Mouse (Mus musculus): Measurements from ENCODE around the gene Sel1l3.

Sel1l3 gene

GRCm38 (mm10) chr5:53213711-53214352, at the start of gene Sel1l3:
Sel1l3 (minus strand) TSS chr5:53213927.
- no peak for DNase-seq (ENCODE audit: low read depth in 2 of 2, low spot score in 2 of 2)

- DNase-seq (ENCODE audit: low read depth in 2 of 2, low spot score in 2 of 2): no peak
These were observed 48.3 kb upstream of the Sel1l3 start for GRCm38 (mm10) chr5:53261999-53262398.

GRCm38 (mm10) chr5:53259894-53260293, 46.2 kb upstream of the Sel1l3 start:
- DNase-seq (ENCODE audit: low read depth in 2 of 2, low spot score in 2 of 2): no peak

GRCm38 (mm10) chr5:53258038-53258786, 44.5 kb upstream of the Sel1l3 start:
- DNase-seq (ENCODE audit: low read depth in 2 of 2, low spot score in 2 of 2): peak; percentile 10 to 11

- DNase-seq (ENCODE audit: low read depth in 2 of 2, low spot score in 2 of 2): no peak
These were observed 41.1 kb upstream of the Sel1l3 start for GRCm38 (mm10) chr5:53254821-53255220.

- no peak for DNase-seq (ENCODE audit: low read depth in 2 of 2, low spot score in 2 of 2)
These were observed 40.4 kb upstream of the Sel1l3 start for GRCm38 (mm10) chr5:53254154-53254553.

GRCm38 (mm10) chr5:53249431-53250061, 35.8 kb upstream of the Sel1l3 start:
- DNase-seq (ENCODE audit: low read depth in 2 of 2, low spot score in 2 of 2): no peak

- DNase-seq (ENCODE audit: low read depth in 2 of 2, low spot score in 2 of 2): no peak
These were observed 34.8 kb upstream of the Sel1l3 start for GRCm38 (mm10) chr5:53248499-53248898.

GRCm38 (mm10) chr5:53243933-53244332, 30.2 kb upstream of the Sel1l3 start:
- no peak for DNase-seq (ENCODE audit: low read depth in 2 of 2, low spot score in 2 of 2)

- no peak for DNase-seq (ENCODE audit: low read depth in 2 of 2, low spot score in 2 of 2)
These were observed 29.3 kb upstream of the Sel1l3 start for GRCm38 (mm10) chr5:53242865-53243499.

- no peak for DNase-seq (ENCODE audit: low read depth in 2 of 2, low spot score in 2 of 2)
These were observed 28.2 kb upstream of the Sel1l3 start for GRCm38 (mm10) chr5:53241963-53242362.

GRCm38 (mm10) chr5:53241109-53241508, 27.4 kb upstream of the Sel1l3 start:
- DNase-seq (ENCODE audit: low read depth in 2 of 2, low spot score in 2 of 2): no peak

GRCm38 (mm10) chr5:53239831-53240440, 26.2 kb upstream of the Sel1l3 start:
- no peak for DNase-seq (ENCODE audit: low read depth in 2 of 2, low spot score in 2 of 2)

- DNase-seq (ENCODE audit: low read depth in 2 of 2, low spot score in 2 of 2): no peak
These were observed 25.5 kb upstream of the Sel1l3 start for GRCm38 (mm10) chr5:53239189-53239588.

GRCm38 (mm10) chr5:53238761-53239160, 25.0 kb upstream of the Sel1l3 start:
- DNase-seq (ENCODE audit: low read depth in 2 of 2, low spot score in 2 of 2): no peak

GRCm38 (mm10) chr5:53236749-53237148, 23.0 kb upstream of the Sel1l3 start:
- no peak for DNase-seq (ENCODE audit: low read depth in 2 of 2, low spot score in 2 of 2)

- DNase-seq (ENCODE audit: low read depth in 2 of 2, low spot score in 2 of 2): no peak
These were observed 22.4 kb upstream of the Sel1l3 start for GRCm38 (mm10) chr5:53236136-53236535.

GRCm38 (mm10) chr5:53235551-53235950, 21.8 kb upstream of the Sel1l3 start:
- no peak for DNase-seq (ENCODE audit: low read depth in 2 of 2, low spot score in 2 of 2)

GRCm38 (mm10) chr5:53230560-53230959, 16.8 kb upstream of the Sel1l3 start:
- DNase-seq (ENCODE audit: low read depth in 2 of 2, low spot score in 2 of 2): no peak

- DNase-seq (ENCODE audit: low read depth in 2 of 2, low spot score in 2 of 2): no peak
These were observed 11.7 kb upstream of the Sel1l3 start for GRCm38 (mm10) chr5:53225434-53225833.

- no peak for DNase-seq (ENCODE audit: low read depth in 2 of 2, low spot score in 2 of 2)
These were observed 1.1 kb upstream of the Sel1l3 start for GRCm38 (mm10) chr5:53214801-53215200.
